Mouse (Mus musculus): Measurements from ENCODE around the gene Fam53b. TPM values are rescaled to one million over a fixed set of nuclear protein-coding genes. Genes with fewer than 3 reads are reported as not detected.

Gene Fam53b
- polyA plus RNA-seq, 1 experiment from 2014 or later: 29.4 TPM

- Histone ChIP-seq H3K4me3 (ENCODE audit: low read depth, low read length) (no peak overlapping the region), H3K36me3 (ENCODE audit: control insufficient read depth, insufficient read depth) (no peaks in the 10 kb centered on the region), H3K27ac (ENCODE audit: low read length) (no peak overlapping the region), H3K9ac (ENCODE audit: low read depth, low read length) (no peak overlapping the region), H3K4me1 (ENCODE audit: control insufficient read depth, low read depth, low read length) (no peaks in the 10 kb centered on the region), H3K4me2 (ENCODE audit: low read depth, low read length) (no peak overlapping the region), H3K9me3 (replicated peaks; ENCODE audit: control insufficient read depth, low read length) (no peaks in the 10 kb centered on the region), H3K27me3 (ENCODE audit: control insufficient read depth, insufficient read depth, low read depth, low read length) (no peaks in the 10 kb centered on the region)
- 65% methylated on average over 17 of the region's 17 CpGs for WGBS (ENCODE audit: insufficient replicate concordance)
- ATAC-seq (ENCODE audit: low read depth): no peak
These were observed 139.5 kb downstream of the Fam53b start for GRCm38 (mm10) chr7:132673931-132674755.

- Histone ChIP-seq H3K4me1 (ENCODE audit: control insufficient read depth, low read depth, low read length) (no peaks in the 10 kb centered on the region), H3K27me3 (ENCODE audit: control insufficient read depth, insufficient read depth, low read depth, low read length) (no peaks in the 10 kb centered on the region), H3K27ac (ENCODE audit: low read length) (no peak overlapping the region), H3K9me3 (replicated peaks; ENCODE audit: control insufficient read depth, low read length) (no peaks in the 10 kb centered on the region), H3K36me3 (ENCODE audit: control insufficient read depth, insufficient read depth) (no peaks in the 10 kb centered on the region), H3K4me2 (ENCODE audit: low read depth, low read length) (no peak overlapping the region), H3K4me3 (ENCODE audit: low read depth, low read length) (no peak overlapping the region), H3K9ac (ENCODE audit: low read depth, low read length) (no peak overlapping the region)
- WGBS (ENCODE audit: insufficient replicate concordance): 45% methylated on average over 7 of the region's 7 CpGs
- peak; percentile 52 for ATAC-seq (ENCODE audit: low read depth)
These were observed 141.2 kb downstream of the Fam53b start for GRCm38 (mm10) chr7:132672481-132672959.

GRCm38 (mm10) chr7:132670863-132671165 is 142.9 kb downstream of the Fam53b start:
- peak; percentile 38; the same call in 1 of the 2 replicates for ATAC-seq (ENCODE audit: low read depth)
- 67% methylated on average over 3 of the region's 3 CpGs for WGBS (ENCODE audit: insufficient replicate concordance)
- no peaks in the 10 kb centered on the region for H3K9me3 ChIP-seq (replicated peaks; ENCODE audit: control insufficient read depth, low read length)
- no peaks in the 10 kb centered on the region for H3K27me3 ChIP-seq (ENCODE audit: control insufficient read depth, insufficient read depth, low read depth, low read length)
- no peak overlapping the region for H3K4me2 ChIP-seq (ENCODE audit: low read depth, low read length)
- H3K4me3 ChIP-seq (ENCODE audit: low read depth, low read length): no peak overlapping the region
- no peak overlapping the region for H3K9ac ChIP-seq (ENCODE audit: low read depth, low read length)
- H3K36me3 ChIP-seq (ENCODE audit: control insufficient read depth, insufficient read depth): no peaks in the 10 kb centered on the region
- no peak overlapping the region for H3K27ac ChIP-seq (ENCODE audit: low read length)
- no peaks in the 10 kb centered on the region for H3K4me1 ChIP-seq (ENCODE audit: control insufficient read depth, low read depth, low read length)

GRCm38 (mm10) chr7:132669999-132670862 is 143.5 kb downstream of the Fam53b start:
- Histone ChIP-seq H3K4me2 (ENCODE audit: low read depth, low read length) (no peak overlapping the region), H3K4me1 (ENCODE audit: control insufficient read depth, low read depth, low read length) (no peaks in the 10 kb centered on the region), H3K9me3 (replicated peaks; ENCODE audit: control insufficient read depth, low read length) (no peaks in the 10 kb centered on the region), H3K27me3 (ENCODE audit: control insufficient read depth, insufficient read depth, low read depth, low read length) (no peaks in the 10 kb centered on the region), H3K9ac (ENCODE audit: low read depth, low read length) (no peak overlapping the region), H3K27ac (ENCODE audit: low read length) (no peak overlapping the region), H3K4me3 (ENCODE audit: low read depth, low read length) (no peak overlapping the region), H3K36me3 (ENCODE audit: control insufficient read depth, insufficient read depth) (no peaks in the 10 kb centered on the region)
- no peak for ATAC-seq (ENCODE audit: low read depth)
- 71% methylated on average over 20 of the region's 20 CpGs for WGBS (ENCODE audit: insufficient replicate concordance)

GRCm38 (mm10) chr7:132668604-132669003 is 145.1 kb downstream of the Fam53b start:
- 67% methylated on average over 2 of the region's 2 CpGs for WGBS (ENCODE audit: insufficient replicate concordance)
- Histone ChIP-seq H3K36me3 (ENCODE audit: control insufficient read depth, insufficient read depth) (no peaks in the 10 kb centered on the region), H3K27me3 (ENCODE audit: control insufficient read depth, insufficient read depth, low read depth, low read length) (no peaks in the 10 kb centered on the region), H3K27ac (ENCODE audit: low read length) (no peak overlapping the region), H3K4me3 (ENCODE audit: low read depth, low read length) (no peak overlapping the region), H3K4me2 (ENCODE audit: low read depth, low read length) (no peak overlapping the region), H3K9ac (ENCODE audit: low read depth, low read length) (no peak overlapping the region), H3K4me1 (ENCODE audit: control insufficient read depth, low read depth, low read length) (peaks cover 2% of the 10 kb centered on the region; the same call in 1 of the 2 replicates), H3K9me3 (replicated peaks; ENCODE audit: control insufficient read depth, low read length) (no peaks in the 10 kb centered on the region)
- ATAC-seq (ENCODE audit: low read depth): no peak

- Histone ChIP-seq H3K4me2 (ENCODE audit: low read depth, low read length) (no peak overlapping the region), H3K4me1 (ENCODE audit: control insufficient read depth, low read depth, low read length) (peaks cover 2% of the 10 kb centered on the region; the same call in 1 of the 2 replicates), H3K9ac (ENCODE audit: low read depth, low read length) (no peak overlapping the region), H3K36me3 (ENCODE audit: control insufficient read depth, insufficient read depth) (no peaks in the 10 kb centered on the region), H3K27ac (ENCODE audit: low read length) (no peak overlapping the region), H3K9me3 (replicated peaks; ENCODE audit: control insufficient read depth, low read length) (no peaks in the 10 kb centered on the region), H3K27me3 (ENCODE audit: control insufficient read depth, insufficient read depth, low read depth, low read length) (no peaks in the 10 kb centered on the region), H3K4me3 (ENCODE audit: low read depth, low read length) (no peak overlapping the region)
- no peak for ATAC-seq (ENCODE audit: low read depth)
- 61% methylated on average over 4 of the region's 4 CpGs for WGBS (ENCODE audit: insufficient replicate concordance)
These were observed 147.2 kb downstream of the Fam53b start for GRCm38 (mm10) chr7:132666516-132666915.

GRCm38 (mm10) chr7:132665664-132666382 is 147.9 kb downstream of the Fam53b start:
- no peak overlapping the region for H3K9ac ChIP-seq (ENCODE audit: low read depth, low read length)
- no peaks in the 10 kb centered on the region for H3K27me3 ChIP-seq (ENCODE audit: control insufficient read depth, insufficient read depth, low read depth, low read length)
- H3K9me3 ChIP-seq (replicated peaks; ENCODE audit: control insufficient read depth, low read length): no peaks in the 10 kb centered on the region
- no peak overlapping the region for H3K27ac ChIP-seq (ENCODE audit: low read length)
- H3K36me3 ChIP-seq (ENCODE audit: control insufficient read depth, insufficient read depth): no peaks in the 10 kb centered on the region
- 64% methylated on average over 8 of the region's 8 CpGs for WGBS (ENCODE audit: insufficient replicate concordance)
- ATAC-seq (ENCODE audit: low read depth): no peak
- H3K4me2 ChIP-seq (ENCODE audit: low read depth, low read length): no peak overlapping the region
- no peak overlapping the region for H3K4me3 ChIP-seq (ENCODE audit: low read depth, low read length)
- peaks cover 2% of the 10 kb centered on the region; the same call in 1 of the 2 replicates for H3K4me1 ChIP-seq (ENCODE audit: control insufficient read depth, low read depth, low read length)

GRCm38 (mm10) chr7:132664815-132665214 is 148.9 kb downstream of the Fam53b start:
- H3K4me2 ChIP-seq (ENCODE audit: low read depth, low read length): no peak overlapping the region
- H3K9ac ChIP-seq (ENCODE audit: low read depth, low read length): no peak overlapping the region
- no peaks in the 10 kb centered on the region for H3K36me3 ChIP-seq (ENCODE audit: control insufficient read depth, insufficient read depth)
- H3K4me1 ChIP-seq (ENCODE audit: control insufficient read depth, low read depth, low read length): peaks cover 2% of the 10 kb centered on the region; the same call in 1 of the 2 replicates
- ATAC-seq (ENCODE audit: low read depth): peak; percentile 59
- H3K27me3 ChIP-seq (ENCODE audit: control insufficient read depth, insufficient read depth, low read depth, low read length): no peaks in the 10 kb centered on the region
- H3K4me3 ChIP-seq (ENCODE audit: low read depth, low read length): no peak overlapping the region
- H3K9me3 ChIP-seq (replicated peaks; ENCODE audit: control insufficient read depth, low read length): no peaks in the 10 kb centered on the region
- no peak overlapping the region for H3K27ac ChIP-seq (ENCODE audit: low read length)
- 60% methylated on average over 6 of the region's 6 CpGs for WGBS (ENCODE audit: insufficient replicate concordance)

All from liver, embryonic 16.5 days (tissue).